Mouse (Mus musculus): ENCODE data around the gene Ptgir. TPM values are rescaled to one million over a fixed set of nuclear protein-coding genes. Genes with fewer than 3 reads are reported as not detected.

The Ptgir gene
- total and polyA plus RNA-seq, 3 experiments = 1.9 to 5.2 (median 2.9) TPM

DNA sequence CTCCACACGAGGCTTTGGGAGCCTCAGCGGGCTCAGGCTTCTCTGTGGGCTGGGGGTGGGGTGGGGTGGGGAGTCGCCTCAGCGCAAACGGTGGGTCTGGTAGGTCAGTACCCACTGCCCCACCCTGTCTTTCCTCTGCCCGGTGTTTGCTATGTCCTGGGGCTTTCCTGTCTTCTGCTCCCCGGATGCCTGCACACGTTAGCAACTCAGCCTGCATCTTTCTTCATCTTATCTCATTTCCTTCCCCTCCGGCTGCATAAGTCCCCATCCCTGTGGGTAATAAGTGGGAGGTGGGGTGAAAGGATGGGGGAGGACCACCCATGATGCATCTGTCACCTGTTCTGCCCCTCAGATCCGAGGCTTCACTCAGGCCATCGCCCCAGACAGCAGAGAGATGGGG is 2.1 kb downstream of the Ptgir start:
- TF ChIP-seq EP300 (IDR thresholded peaks at IDR 0.05; ENCODE audit: insufficient read depth, low read depth, low read length) (no peak), POLR2A (IDR thresholded peaks at IDR 0.05; ENCODE audit: insufficient read depth, low read depth, low read length) (no peak), CTCF (IDR thresholded peaks at IDR 0.05) (no peak)
- no peak for DNase-seq
- intact Hi-C loops (cut with DNase I) = loop anchor here (5.0 kb wide), 1 partner anchor 281 kb away; no protein-coding TSS in a partner anchor
- Histone ChIP-seq H3K4me3 (peak overlapping the region; percentile 6; the same call in 1 of the 2 replicates), H3K27me3 (ENCODE audit: control insufficient read depth, insufficient read depth, low read length) (no peaks in the 10 kb centered on the region), H3K36me3 (ENCODE audit: control insufficient read depth, insufficient read depth, low read length) (no peaks in the 10 kb centered on the region), H3K4me1 (ENCODE audit: control insufficient read depth, insufficient read depth, low read length) (peaks cover 9% of the 10 kb centered on the region), H3K79me2 (replicated peaks; ENCODE audit: control insufficient read depth, insufficient read depth, low read length) (no peaks in the 10 kb centered on the region), H3K9ac (ENCODE audit: low read depth, low read length) (peak overlapping the region; percentile 42), H3K27ac (peak overlapping the region; percentile 41; the same call in 1 of the 2 replicates)
- 14% methylated on average over 11 of the region's 11 CpGs for WGBS

DNA sequence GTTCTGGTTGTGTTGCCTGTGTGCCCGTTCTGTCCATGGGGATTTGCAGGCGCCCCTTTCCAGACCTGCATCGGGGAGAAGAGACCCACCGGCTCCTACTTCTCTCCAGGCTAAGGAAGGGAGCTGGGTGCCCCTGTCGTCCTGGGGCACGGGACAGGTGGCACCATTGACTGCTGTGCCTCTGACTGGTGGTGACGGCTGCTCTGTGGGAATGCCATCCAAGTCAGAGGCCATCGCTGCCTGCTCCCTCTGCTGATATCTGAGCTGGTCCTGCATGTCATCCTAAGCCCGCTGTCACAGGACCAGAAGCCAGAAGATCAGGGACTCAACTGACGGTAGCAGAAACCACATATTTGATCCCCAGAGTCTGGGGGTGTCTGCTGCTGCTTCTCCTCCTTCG is 2.6 kb downstream of the Ptgir start:
- H3K9ac ChIP-seq (ENCODE audit: low read depth, low read length) = peak overlapping the region; percentile 46; the same call in 1 of the 2 replicates
- peaks cover 10% of the 10 kb centered on the region for H3K4me1 ChIP-seq (ENCODE audit: control insufficient read depth, insufficient read depth, low read length)
- TF ChIP-seq CTCF (IDR thresholded peaks at IDR 0.05) = no peak
- TF ChIP-seq EP300 (IDR thresholded peaks at IDR 0.05; ENCODE audit: insufficient read depth, low read depth, low read length) = no peak
- no peak for TF ChIP-seq POLR2A (IDR thresholded peaks at IDR 0.05; ENCODE audit: insufficient read depth, low read depth, low read length)
- no peaks in the 10 kb centered on the region for H3K27me3 ChIP-seq (ENCODE audit: control insufficient read depth, insufficient read depth, low read length)
- H3K27ac ChIP-seq = no peak overlapping the region
- WGBS = 64% methylated on average over 11 of the region's 11 CpGs
- no peaks in the 10 kb centered on the region for H3K36me3 ChIP-seq (ENCODE audit: control insufficient read depth, insufficient read depth, low read length)
- no peaks in the 10 kb centered on the region for H3K79me2 ChIP-seq (replicated peaks; ENCODE audit: control insufficient read depth, insufficient read depth, low read length)
- H3K4me3 ChIP-seq = no peak overlapping the region
- no peak for DNase-seq
- intact Hi-C loops (cut with DNase I) = loop anchor here (5.0 kb wide), 1 partner anchor 282 kb away; no protein-coding TSS in a partner anchor

DNA sequence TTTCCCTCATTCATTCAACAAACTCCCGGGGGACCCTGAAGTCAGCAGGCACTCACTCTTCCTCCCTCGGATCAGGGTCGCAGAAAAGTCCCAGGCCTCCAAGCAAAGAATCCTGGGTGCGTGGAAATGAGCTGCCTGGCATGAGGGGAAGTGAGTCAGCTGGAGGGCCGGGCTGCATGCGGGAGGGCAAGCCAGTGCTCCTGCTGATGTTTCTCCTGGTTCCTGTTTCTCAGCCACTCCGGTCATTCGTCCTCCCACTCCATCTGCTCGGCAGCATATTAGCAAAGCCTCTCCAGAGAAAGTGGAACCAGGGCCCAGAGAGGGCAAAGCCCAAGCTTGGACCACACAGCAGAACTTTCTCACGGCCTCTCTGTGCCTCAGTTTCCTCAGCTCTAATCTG is 3.6 kb downstream of the Ptgir start:
- WGBS = 29% methylated on average over 10 of the region's 10 CpGs

GRCm38 (mm10) chr7:16911904-16912303 is 5.6 kb downstream of the Ptgir start:
- intact Hi-C loops (cut with DNase I) = no loop called here
- Histone ChIP-seq H3K27ac (no peak overlapping the region; the same call in 1 of the 2 replicates), H3K4me3 (no peak overlapping the region), H3K4me1 (ENCODE audit: control insufficient read depth, insufficient read depth, low read length) (peaks cover 6% of the 10 kb centered on the region), H3K36me3 (ENCODE audit: control insufficient read depth, insufficient read depth, low read length) (no peaks in the 10 kb centered on the region), H3K27me3 (ENCODE audit: control insufficient read depth, insufficient read depth, low read length) (no peaks in the 10 kb centered on the region), H3K9ac (ENCODE audit: low read depth, low read length) (no peak overlapping the region), H3K79me2 (replicated peaks; ENCODE audit: control insufficient read depth, insufficient read depth, low read length) (no peaks in the 10 kb centered on the region)
- WGBS = 98% methylated on average over 3 of the region's 3 CpGs
- TF ChIP-seq CTCF (IDR thresholded peaks at IDR 0.05) (no peak), POLR2A (IDR thresholded peaks at IDR 0.05; ENCODE audit: insufficient read depth, low read depth, low read length) (no peak)
- peak in 1 of 2 experiments; percentile 10 for DNase-seq

More for the DNA sequence above, 3.6 kb downstream of the Ptgir start:
- Histone ChIP-seq H3K9ac (ENCODE audit: low read depth, low read length) (no peak overlapping the region), H3K36me3 (ENCODE audit: control insufficient read depth, insufficient read depth, low read length) (no peaks in the 10 kb centered on the region), H3K27ac (no peak overlapping the region; the same call in 1 of the 2 replicates), H3K4me1 (ENCODE audit: control insufficient read depth, insufficient read depth, low read length) (peaks cover 10% of the 10 kb centered on the region), H3K4me3 (no peak overlapping the region), H3K79me2 (replicated peaks; ENCODE audit: control insufficient read depth, insufficient read depth, low read length) (no peaks in the 10 kb centered on the region), H3K27me3 (ENCODE audit: control insufficient read depth, insufficient read depth, low read length) (no peaks in the 10 kb centered on the region)
- DNase-seq = peak; percentile 32 to 53
- TF ChIP-seq CTCF (IDR thresholded peaks at IDR 0.05) = no peak
- TF ChIP-seq POLR2A (IDR thresholded peaks at IDR 0.05; ENCODE audit: insufficient read depth, low read depth, low read length) = no peak
- no peak for TF ChIP-seq EP300 (IDR thresholded peaks at IDR 0.05; ENCODE audit: insufficient read depth, low read depth, low read length)
- intact Hi-C loops (cut with DNase I) = loop anchor here (5.0 kb wide), 1 partner anchor 283 kb away; no protein-coding TSS in a partner anchor

GRCm38 (mm10) chr7:16912360-16912759 is 6.1 kb downstream of the Ptgir start:
- H3K9ac ChIP-seq (ENCODE audit: low read depth, low read length) = no peak overlapping the region
- DNase-seq = peak; percentile 49 to 76
- WGBS = 69% methylated on average over 6 of the region's 6 CpGs
- H3K4me1 ChIP-seq (ENCODE audit: control insufficient read depth, insufficient read depth, low read length) = peaks cover 5% of the 10 kb centered on the region
- H3K27ac ChIP-seq = peak overlapping the region; percentile 12; the same call in 1 of the 2 replicates
- no peak overlapping the region for H3K4me3 ChIP-seq
- no peaks in the 10 kb centered on the region for H3K79me2 ChIP-seq (replicated peaks; ENCODE audit: control insufficient read depth, insufficient read depth, low read length)
- TF ChIP-seq POLR2A (IDR thresholded peaks at IDR 0.05; ENCODE audit: insufficient read depth, low read depth, low read length) = 0 out of 2 replicates have a peak, but pooled peaks have one; percentile 18
- 0 out of 2 replicates have a peak, but pooled peaks have one; percentile 20 for TF ChIP-seq EP300 (IDR thresholded peaks at IDR 0.05; ENCODE audit: insufficient read depth, low read depth, low read length)
- TF ChIP-seq CTCF (IDR thresholded peaks at IDR 0.05) = no peak
- H3K27me3 ChIP-seq (ENCODE audit: control insufficient read depth, insufficient read depth, low read length) = no peaks in the 10 kb centered on the region
- no peaks in the 10 kb centered on the region for H3K36me3 ChIP-seq (ENCODE audit: control insufficient read depth, insufficient read depth, low read length)
- intact Hi-C loops (cut with DNase I) = no loop called here

- Histone ChIP-seq H3K36me3 (ENCODE audit: control insufficient read depth, insufficient read depth, low read length) (no peaks in the 10 kb centered on the region), H3K9ac (ENCODE audit: low read depth, low read length) (no peak overlapping the region), H3K27me3 (ENCODE audit: control insufficient read depth, insufficient read depth, low read length) (no peaks in the 10 kb centered on the region), H3K4me1 (ENCODE audit: control insufficient read depth, insufficient read depth, low read length) (peaks cover 5% of the 10 kb centered on the region), H3K79me2 (replicated peaks; ENCODE audit: control insufficient read depth, insufficient read depth, low read length) (no peaks in the 10 kb centered on the region), H3K4me3 (no peak overlapping the region), H3K27ac (no peak overlapping the region; the same call in 1 of the 2 replicates)
- peak; percentile 74 to 83 for DNase-seq
- intact Hi-C loops (cut with DNase I) = loop anchor here (1.0 kb wide), 2 partner anchors 19 to 170 kb away; no protein-coding TSS in a partner anchor
- 33% methylated on average over 10 of the region's 10 CpGs for WGBS
- TF ChIP-seq POLR2A (IDR thresholded peaks at IDR 0.05; ENCODE audit: insufficient read depth, low read depth, low read length) (no peak), EP300 (IDR thresholded peaks at IDR 0.05; ENCODE audit: insufficient read depth, low read depth, low read length) (peak; percentile 78; the same call in 1 of the 2 replicates), CTCF (IDR thresholded peaks at IDR 0.05) (peak; percentile 99)
These were observed 7.6 kb downstream of the Ptgir start for GRCm38 (mm10) chr7:16913806-16914452.

Measured in heart, adult 2 months (tissue).